Mouse (Mus musculus) bone marrow macrophage, adult 2 months (primary cell): ENCODE measurements around the gene Lrrc8b.

Experiments used
- CTCF ChIP-seq: IDR thresholded peaks from 2 replicates; pipeline ENCODE4 v1.5.1; 2012; ENCODE audit warnings: low read depth, mild to moderate bottlenecking, low read length, moderate library complexity
- POLR2A ChIP-seq: IDR thresholded peaks from 2 replicates; pipeline ENCODE4 v1.6.1; 2012; ENCODE audit warnings: mild to moderate bottlenecking, low read depth, low read length, borderline replicate concordance

DNA sequence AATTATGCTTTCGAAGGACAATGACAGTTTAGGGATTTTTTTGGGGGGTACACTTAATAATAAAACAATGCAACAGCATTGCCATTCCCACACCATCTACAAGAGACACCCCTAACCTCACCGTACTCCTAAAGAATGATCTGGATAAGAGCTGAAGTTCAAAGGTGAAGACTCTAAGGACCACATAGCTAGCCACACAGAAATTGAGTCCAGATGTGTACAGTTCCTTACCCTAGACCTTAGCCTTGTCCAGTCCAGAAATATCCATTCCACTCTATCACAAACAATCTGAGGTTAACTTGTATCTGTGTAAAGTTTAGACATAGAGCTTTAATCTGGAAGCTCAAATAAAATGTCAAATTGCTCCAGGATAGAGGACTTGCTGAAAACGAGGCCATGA is 100.7 kb downstream of the Lrrc8b start:
- TF ChIP-seq CTCF = no peak
- TF ChIP-seq POLR2A = no peak
